Mouse (Mus musculus) retina, embryonic 14.5 days (tissue): ENCODE data around the gene Rbfox1.

Experiments used
- DNase-seq: peaks from one replicate; pipeline ENCODE4 v3.0.0-alpha.2; 2015; ENCODE audit warnings: low spot score

Rbfox1 gene

GRCm38 (mm10) chr16:7365878-7366277, 1480.7 kb downstream of the Rbfox1 start:
- DNase-seq: no peak

DNA sequence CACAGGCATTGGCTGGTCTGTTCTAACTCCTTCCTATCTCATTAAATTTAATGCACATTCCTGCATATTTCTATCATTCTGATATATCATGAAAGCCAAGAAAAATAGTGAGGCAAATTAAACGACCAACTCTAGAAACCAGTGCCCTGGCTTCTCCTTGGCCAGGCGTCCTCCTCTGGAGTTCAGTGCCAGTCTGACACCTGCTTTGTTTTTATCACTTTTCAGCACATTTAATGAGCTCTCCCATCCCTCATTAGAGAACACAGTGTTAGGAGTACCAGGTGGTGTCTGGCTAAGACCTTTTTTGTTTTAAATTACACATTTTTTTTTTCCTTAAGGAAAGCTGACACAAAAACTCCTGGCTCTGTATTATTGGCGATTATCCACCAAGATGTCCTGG, 1489.0 kb downstream of the Rbfox1 start:
- peak; percentile 28 for DNase-seq

- peak; percentile 60 for DNase-seq
Measured at GRCm38 (mm10) chr16:7374674-7375073, 1489.5 kb downstream of the Rbfox1 start.

GRCm38 (mm10) chr16:7396101-7396500, 1510.9 kb downstream of the Rbfox1 start:
- no peak for DNase-seq

DNA sequence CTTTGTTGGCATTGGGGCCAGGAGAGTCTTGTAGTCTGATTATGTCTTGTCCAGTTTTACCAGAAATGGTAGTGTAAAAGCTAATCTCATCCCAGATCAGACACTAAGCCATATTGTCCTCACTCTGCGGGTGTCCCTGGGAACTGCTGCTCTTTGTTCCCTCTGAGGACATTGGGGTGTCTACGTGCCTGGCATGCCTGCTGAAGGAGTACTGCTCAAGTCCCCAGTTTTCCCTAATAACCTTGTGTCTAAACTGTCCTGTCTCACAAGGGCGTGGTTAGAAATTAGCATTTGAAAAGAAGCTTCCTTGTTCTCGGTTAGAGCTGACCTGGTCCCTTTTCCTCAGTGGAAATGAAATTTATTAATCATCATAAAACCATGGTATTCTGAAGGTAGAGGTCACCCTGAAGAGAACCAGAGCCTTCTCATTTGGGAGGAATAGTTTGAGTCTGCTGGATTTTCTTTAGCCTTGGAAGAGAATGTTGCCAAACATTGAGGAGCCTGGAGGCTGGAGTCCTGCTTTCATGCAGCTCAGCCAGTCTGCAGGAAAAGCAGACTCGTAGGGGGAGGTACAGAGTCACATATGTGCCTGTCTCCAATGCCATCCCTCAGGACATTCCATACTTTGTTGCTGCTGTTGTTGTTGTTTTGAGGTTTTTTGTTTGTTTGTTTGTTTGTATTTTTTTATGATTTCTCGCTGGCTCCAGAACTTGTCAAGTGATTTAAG, 1519.8 kb downstream of the Rbfox1 start:
- DNase-seq: peak; percentile 13

DNA sequence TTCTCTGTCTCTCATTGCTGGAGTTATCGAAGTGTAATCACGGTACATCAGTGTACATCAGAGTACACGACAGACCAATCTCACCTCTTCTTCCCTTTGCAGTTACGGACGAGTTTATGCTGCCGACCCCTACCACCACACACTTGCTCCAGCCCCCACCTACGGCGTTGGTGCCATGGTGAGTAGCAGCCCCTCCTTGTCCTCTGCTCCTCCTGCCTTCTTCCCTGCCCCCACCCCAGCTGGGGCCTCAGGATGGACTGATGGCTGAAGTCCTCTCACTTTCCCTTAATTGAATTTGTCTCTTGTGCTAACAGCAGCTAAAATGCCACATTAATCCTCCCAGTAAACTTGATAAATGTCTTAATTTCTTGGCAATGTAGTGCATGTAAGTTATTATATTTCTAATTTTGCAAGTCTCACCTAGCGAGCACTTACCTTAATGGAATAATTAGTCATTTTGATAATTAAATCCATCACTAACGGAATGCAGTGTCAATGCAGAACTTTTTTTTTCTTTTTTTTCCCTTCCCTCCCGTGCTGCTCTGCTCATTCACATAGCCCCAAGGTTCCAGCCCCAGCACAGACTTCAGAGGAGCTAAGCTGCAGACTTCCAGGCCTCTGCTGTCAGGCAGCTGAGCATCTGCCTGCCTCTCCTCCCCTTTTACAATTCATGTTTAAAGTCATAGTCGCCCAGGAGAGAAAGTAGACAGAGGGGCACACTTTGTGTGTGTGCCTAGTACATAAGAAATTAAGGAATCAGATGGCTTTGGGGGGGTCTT, 1522.9 kb downstream of the Rbfox1 start:
- peak; percentile 32 for DNase-seq

- peak; percentile 35 for DNase-seq
Measured at GRCm38 (mm10) chr16:7419655-7420281, 1534.6 kb downstream of the Rbfox1 start.

- no peak for DNase-seq
Measured at GRCm38 (mm10) chr16:7425386-7426089, 1540.4 kb downstream of the Rbfox1 start.

- no peak for DNase-seq
Measured at GRCm38 (mm10) chr16:7433296-7433695, 1548.1 kb downstream of the Rbfox1 start.

GRCm38 (mm10) chr16:7446791-7447290, 1561.7 kb downstream of the Rbfox1 start:
- DNase-seq: no peak

DNA sequence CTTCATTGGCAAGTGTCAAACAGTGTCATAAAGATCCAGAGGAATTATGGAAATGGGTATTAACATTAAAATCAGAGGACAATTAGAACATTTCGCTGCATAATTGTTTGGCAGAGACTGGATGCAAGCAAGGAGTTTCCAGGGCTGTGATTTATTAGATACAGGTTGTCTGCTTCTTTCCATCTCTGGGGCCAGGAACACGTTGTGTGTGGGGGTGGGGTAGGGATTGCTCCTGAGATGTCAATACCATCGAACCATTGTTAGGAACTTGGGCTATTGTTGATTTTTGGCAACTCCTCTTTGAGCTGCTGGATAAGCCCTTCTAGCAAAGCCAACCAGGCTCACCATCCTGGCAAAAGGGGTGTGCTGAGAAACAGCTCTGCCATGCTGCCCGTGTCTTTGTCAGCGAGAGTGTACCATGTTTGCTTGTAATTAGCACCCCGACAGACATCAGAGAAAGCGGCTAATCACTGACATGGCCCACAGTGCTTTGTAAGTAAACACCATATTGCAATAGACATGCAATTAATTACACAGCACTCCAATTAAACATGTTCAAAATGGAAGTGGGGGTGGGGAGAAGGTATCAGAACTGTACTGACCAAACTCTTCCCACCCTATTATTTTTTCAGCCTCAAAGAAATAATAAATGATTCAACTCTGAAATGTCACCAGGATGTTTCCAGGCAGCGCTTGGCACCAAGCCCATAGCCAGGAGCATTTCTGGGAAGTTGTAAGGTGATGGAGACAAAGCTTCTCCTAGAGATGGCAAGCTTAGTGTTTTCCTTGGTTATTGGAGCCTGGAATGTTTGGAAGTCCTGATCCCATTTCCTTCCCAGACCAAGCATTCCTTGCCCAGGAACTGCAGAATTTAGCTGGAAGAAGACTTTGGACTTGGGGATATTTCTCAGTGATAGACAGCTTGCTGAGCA, 1562.8 kb downstream of the Rbfox1 start:
- no peak for DNase-seq

DNA sequence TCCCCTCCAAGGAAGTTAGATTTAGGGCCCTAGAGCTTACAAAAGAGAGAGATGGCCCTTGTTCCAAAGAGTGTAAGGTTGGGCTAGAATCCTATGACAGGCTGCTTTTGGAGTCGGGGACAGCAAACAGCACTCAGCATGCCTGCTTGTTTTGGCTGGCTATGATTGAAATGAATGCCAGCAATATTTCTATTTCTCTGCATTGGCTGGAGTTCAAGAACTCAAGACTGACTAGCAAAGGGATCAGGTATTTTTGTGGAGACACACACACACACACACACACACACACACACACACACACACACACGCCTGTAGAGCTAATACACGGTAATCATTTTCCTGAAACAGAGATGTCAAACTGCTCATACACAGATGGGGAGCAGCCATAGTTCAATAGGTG, 1566.0 kb downstream of the Rbfox1 start:
- DNase-seq: no peak

- no peak for DNase-seq
Measured at GRCm38 (mm10) chr16:7457571-7457970, 1572.4 kb downstream of the Rbfox1 start.
